Mouse (Mus musculus) right cerebral cortex, postnatal 14 days (tissue): ENCODE results near the gene Nfib.

Experiments used
- DNase-seq: peaks from one replicate; pipeline ENCODE4 v3.0.0; 2022

The Nfib gene

DNA sequence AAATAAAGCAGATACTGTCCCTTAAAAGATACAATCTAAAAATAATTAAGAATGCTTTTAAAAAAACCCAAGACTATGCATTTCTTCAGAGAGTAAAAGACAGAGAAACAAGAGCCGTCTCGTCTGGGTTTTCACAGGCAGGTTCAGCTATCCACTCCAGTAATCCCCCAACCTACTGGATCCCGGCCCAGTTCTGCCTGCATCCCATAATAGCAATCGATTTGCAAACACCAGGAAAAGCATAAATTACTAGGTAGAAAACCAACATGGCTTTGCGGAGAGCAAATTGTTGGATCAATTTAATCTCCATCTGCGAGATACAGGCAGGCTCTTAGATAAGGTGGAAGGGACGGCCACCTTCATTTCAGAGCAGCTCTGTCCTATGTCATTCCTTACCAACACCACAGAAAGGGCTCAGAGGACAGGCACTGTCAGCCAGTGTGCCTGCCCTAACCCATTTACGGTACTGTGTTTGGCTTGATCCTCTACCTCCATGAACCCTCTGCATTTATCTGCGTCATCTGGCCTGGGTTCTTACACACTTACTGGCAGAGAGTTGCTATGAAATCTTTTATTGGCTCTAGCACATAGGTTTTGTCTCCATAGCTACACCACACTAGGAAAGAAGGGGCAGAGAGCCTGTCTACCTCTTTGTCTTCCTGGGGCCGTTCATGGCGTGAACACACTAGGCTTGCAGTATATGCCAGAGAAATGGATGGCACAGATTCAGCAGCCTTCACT is 321.4 kb downstream of the Nfib start:
- peak; percentile 18 for DNase-seq

DNA sequence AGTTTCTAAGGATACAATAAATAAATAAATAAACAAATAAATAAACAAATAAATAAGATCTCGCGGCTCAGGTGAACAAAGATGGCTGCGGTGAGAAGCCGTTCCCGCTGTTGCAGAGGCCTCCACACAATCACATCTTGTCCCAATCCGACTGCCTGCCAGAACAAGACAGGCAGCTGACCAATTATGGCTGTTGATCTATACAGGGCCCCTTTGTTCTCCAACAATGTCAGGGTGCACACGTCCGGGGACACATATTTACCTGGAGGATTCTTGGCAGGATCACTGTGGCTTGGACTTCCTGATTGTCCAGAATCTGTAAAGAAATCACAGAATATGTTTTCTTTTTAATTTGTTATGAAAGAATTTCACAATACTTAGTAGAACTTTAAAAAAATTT is 322.2 kb downstream of the Nfib start:
- DNase-seq = no peak

DNA sequence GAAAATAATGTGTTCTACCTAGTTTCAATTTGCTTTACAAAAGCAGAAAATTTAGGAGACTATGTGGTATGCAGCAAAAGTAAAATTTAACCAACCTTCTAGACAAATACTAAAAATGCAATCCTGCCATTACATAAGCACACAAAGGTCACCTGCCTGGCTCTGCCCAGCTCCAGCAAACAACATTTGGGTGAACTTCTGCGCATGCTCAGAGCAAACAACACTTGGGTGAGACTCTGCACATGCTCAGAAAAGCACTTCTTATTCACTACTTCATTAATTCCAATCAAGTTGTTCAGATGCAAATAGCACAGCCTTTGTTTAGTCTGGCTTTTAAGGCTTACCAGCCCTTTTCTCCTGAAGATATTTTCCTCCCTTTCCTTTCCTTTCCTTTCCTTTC is 323.8 kb downstream of the Nfib start:
- no peak for DNase-seq

DNA sequence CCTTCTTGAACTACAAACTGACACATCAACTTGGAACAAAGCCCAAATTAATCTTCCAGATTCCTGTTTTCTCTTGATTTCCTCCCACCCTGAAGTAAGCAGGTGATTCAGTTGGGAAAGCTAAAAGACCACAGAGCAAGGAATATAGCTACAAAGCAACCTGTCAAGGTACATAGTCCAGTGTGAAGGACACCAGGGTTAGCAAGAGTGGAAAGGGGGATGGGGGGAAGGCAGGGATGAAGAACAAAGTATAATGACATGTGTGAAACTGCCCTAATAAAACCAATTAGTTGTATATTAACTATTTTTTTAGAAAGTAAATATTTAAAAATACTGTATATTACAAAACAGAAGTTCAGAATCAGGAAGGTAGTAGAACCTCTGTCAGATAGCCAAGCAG is 325.0 kb downstream of the Nfib start:
- no peak for DNase-seq

DNA sequence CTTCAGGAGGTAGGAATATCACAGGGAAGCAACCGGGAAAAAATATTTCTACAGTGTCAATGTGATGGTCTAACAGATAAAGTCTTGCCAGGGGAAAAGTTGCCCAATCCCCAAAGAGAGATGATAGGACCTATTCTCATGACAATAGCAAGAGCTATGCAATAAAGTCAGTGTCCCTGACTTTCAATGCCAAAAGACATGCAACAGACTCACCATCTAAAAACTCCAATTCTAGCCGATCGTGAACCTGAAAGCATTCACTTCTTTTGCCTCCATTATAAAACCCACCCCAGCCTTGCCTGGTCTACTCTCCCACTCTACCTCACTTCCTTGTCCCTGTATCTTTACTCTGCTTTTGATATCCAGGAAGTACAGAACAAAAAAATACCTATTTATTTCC is 327.5 kb downstream of the Nfib start:
- DNase-seq = no peak

DNA sequence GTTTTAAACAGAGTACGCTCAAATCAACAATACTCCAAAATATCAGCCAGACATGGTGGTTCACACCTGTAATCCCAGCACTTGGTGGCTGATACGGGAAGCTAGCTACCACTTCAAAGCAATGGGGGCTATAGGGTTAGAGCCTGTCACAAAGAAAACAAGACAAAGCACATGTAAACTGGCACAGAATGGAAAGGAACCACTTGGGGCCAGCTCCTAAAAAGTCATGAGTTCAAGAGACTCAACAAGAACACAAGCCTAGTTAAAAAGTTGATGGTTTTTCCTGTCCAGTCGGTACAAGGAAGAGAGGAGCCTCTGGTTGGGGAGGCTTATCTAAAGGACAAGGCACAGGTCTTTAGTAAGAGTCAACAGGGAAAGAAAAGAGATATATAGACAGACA is 327.9 kb downstream of the Nfib start:
- DNase-seq = no peak

DNA sequence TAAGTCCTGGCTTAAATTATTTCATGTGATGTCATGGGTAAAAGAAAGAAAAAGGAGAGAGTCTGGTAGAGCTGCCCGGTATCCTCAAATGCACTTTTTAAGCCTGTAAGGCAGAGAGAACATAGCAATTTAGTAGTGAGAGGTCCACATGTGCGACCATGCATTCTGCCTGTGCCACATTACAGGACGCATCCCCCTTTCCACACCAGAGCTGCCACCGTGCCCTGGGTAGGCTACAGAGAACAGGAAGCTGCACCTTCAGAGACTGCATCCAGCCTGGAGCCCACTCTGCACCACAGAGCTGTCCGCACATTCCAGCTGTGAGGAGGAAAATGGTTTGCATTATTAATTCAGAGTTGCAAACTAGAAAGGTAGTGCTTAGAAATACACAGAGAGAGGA is 331.0 kb downstream of the Nfib start:
- DNase-seq = no peak

DNA sequence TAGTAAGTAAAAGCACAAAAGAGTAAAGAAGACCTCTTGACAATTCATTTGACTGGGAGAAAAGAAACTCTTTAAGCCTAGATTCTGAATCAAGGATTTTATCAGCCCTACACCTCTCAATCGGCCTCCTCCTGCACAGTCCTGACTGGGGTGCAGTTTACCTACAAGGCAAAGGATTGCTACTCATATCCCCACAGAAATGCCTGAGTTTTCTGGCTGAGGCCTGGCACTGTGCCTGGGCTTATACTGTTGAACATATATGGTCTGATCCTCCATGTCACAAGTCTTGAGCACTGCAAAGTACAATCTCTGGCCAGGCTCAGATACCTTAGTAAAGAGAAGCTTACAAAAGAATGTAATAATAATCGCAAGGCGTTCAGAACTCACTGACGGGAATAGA is 333.3 kb downstream of the Nfib start:
- no peak for DNase-seq

DNA sequence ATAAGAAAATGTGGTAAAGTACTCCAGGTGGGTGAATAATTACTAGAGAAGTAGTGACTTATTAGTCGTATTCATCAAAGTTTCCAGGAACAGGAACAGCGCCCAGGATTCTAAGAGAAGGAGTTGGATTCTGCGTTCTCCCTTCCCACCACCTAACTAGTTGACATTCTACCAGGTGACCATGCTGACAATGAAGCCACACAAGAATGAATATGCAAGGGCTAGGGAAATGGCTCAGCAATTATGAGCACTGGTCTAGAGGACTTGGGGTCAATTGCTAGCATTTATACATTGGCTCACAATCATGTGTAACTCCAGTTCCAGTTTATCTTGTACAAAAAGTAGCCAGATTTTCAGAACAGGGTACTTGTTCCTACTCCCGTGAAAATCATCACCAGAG is 334.1 kb downstream of the Nfib start:
- DNase-seq = no peak

DNA sequence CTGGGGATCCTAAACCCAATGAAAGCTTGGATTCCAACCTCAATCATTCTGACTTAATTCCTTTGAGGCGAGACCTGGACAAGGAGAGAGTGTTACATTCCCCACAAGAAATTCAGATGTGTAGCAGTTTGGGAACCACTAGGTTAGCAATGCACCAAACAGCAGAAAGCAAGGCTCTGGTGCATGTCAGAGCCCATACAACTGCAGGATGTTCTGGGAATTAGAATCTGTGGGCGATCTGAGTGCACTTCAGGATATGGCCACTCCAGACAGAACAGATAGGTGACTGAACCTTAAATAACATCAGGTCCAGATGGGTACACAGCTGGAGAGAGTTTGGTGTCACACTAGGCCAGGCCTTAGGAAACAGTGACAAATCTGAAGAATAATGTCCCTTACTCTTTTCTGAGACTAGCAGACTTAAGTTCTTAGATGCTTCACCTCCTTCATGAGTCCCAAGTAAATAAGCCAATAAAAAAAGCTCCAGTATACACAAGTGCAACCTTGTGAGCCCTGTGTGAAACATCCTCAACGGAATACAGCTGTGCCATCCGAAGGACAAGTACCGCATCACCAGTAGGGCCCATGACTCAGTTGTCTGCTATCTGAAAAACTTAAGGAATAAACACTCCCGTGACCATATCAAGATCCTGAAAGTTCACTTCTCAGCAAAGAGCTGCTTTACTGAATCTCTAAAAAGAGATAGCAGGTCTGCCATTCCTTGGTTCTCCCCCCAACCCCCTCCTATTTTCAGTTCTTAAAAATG is 336.4 kb downstream of the Nfib start:
- DNase-seq = no peak

DNA sequence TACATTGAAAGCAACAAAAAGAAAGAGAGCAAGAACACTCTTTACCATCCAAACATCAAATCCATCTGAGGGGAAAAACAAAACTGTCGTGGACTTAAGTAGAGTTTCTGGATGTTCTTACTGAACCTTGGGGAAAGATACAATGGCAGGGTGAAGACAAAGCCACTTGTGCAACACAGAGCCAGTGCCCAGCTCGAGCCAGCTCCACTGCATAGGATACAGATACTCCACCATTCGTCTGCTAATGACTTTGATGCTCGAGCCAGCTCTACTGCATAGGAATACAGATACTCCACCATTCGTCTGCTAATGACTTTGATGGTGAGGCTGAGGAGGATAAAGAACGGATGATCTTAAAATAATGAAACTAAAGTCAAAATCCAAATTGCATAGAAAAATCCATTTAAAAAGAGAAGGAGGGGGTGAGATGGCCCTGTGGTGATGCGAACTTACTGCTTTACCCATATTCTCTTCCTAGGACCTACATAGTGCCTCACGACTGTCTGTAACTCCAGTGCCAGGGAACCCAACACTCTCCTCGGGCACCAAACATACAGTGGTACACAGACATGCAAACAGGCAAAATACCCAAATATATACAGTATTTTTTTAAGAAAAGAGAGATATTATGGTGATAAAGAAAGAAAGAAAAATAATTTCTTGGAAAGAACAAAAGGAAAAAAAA is 337.3 kb downstream of the Nfib start:
- DNase-seq = no peak

DNA sequence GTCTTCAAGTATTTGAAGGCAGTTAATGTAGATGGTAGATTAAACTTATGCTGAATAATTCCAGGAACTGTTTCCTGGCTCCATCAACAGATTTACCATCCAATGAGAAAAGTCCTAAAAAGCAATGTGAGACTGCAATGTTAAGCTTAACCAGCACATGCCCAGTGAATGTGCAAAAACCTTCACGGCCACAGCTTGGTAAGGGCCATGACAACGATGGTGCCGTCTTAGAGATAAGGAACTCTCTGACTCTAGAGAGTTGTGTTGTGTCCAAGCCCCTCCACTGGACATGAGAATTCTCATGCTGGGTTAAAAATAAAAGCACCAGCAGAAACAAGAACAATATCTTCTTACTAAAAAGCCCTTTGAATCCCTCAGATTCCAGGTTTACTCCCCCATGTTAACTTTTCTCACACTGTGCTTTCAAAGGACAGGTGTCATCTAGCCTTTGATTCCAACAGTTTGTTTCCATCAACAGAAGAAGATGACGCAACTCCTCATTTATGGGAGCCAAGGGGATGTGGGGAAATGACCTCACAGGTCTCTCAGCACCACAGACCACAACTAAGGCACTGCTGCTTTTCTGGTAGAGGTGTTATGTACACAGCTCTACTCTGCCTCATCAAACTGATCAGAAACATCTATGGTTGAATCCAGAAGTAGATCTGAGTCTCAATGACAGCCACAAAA is 340.7 kb downstream of the Nfib start:
- DNase-seq = no peak

DNA sequence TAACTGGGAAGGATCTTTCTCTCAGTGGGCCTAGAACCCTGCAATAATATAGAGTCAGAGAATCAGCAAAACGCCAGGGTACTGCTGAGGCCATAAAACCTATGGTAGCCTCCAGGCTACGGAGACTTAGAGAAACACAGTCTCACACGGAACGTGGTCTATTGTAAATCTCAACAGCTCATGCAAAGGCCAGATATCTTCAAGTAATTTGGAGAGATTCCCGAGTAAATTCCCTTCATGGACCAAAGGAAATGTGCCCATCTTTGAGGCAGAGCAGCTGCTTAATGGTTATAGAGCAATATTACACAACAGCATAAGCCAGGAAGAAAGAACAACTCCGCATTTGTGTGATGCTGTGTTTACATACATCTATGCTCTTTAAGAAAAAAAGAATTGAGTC is 341.6 kb downstream of the Nfib start:
- DNase-seq = no peak

DNA sequence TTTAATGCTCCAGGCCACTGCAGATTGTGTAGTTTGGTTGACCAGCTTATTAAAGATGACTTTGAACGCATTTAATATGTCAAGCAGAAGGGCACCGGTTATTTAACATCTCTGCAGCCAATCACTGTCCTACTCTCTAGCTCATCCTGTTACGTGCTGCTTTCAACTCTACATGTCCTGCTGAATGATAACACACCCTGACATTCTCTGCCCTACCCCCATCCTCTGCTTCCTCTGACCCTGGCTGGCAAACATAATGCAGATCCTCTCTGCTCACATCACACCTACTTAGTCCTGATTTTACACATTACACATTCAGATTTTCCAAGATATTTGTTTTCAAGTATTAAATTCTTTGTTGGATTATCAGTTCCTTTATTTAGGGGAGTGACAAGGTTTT is 343.3 kb downstream of the Nfib start:
- no peak for DNase-seq

DNA sequence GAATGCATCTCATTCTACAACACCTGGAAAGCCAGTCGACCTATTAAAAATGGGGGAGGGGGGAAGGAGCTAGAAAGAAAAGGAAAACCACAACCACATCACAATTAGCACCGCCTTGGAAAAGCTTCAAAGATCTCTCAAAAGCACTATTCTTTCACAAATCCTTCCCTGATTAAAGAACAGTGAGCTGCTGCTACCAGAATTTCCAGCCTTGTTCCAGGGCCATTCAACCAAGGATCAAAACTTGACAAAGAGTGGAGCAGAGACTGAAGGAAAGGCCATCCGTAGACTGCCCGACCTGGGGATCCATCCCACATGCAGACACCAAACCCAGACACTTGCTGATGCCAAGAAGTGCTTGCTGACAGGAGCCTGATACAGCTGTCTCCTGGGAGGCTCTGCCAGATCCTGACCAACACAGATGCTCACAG is 345.5 kb downstream of the Nfib start:
- DNase-seq = no peak

DNA sequence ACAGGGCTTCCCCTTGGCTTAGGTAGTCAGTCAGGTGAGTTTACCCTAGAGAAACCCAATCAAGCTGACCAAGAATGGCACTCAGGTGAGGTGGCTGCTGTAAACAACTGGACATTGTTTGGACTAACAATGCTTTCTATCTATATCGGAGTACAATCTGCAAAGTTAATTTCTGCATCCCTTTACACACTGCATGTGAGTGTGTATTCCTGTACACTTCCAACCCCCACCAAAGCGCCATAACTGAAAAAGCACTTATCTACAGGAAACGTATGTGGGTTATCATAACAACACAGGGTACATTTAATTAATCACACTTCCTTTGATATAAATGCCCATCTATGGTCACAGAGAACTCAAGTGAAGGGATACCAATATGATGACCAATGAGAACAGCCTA is 346.4 kb downstream of the Nfib start:
- no peak for DNase-seq

DNA sequence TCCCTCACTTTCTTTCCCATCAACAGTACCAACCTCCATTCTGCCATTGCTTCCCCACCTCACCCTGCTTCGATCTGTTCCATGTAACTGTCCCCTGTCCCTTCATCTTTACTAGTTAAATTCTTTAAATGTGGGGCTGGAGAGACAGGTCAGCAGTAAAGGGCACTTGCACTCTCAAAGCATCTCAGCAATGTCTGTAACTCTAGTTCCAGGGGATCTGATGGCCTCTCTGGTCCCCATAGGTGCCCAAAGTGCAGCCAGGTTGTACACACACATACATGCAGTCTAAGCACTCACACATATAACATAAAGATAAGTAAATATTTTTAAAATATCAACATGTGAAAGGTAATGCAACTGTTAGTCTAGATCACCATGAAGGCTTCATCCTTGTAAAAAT is 356.5 kb downstream of the Nfib start:
- DNase-seq = no peak

DNA sequence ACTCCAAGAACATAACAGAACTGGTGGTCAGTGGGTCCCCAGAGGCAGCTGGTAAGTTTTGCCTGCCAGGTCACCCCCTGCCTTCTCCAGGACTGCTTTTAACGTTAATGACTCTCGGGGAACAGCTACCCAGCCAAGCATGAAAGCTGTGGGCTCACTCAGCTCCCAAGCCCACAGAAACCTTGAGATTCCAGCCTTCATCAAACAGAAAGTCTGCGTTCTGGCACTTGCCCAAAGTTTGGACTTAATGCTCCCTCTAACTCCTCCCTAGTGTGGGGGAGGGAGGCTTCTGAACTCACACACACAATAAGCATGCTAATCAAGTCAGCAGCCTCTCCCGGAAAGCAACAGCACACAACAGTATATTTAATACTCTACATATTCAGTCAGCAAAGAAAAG is 360.8 kb downstream of the Nfib start:
- peak; percentile 14 for DNase-seq

DNA sequence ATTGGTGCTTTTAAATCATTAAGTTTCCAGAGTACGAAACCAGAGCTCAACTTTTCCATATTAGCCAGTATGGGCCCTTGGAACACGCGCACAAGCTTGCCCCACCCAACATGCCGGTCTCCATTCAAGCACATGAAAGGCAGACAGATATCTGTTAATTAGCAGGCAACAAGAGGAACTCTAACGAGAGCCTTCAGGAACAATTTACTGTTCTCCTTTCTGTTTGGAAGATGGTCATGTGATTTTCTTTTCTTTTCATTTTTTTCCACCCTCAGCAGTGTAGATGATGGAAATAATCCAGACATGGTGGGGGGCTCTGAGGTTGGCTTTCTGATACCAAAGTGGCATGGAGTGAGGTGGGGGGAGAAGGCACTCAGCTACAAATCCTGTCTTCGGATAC is 361.3 kb downstream of the Nfib start:
- DNase-seq = no peak

DNA sequence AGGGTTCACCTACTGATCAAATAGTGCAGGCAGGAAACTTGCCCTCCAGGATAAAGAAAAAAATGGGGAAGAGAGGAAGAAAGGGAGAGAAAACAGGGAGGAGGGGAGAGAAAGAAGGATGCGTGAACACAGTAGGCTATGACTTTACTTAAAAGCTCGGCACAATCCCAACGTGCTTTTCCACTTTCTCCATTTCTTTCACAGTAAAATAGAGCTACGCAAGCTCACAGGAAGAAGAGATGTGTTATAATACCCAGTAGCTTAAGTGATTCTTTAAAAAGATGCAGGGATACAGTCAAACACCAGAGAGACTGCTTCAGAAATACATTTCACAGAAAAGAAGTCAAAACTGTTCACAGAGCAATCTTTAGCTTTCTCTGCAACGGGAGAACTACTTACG is 366.6 kb downstream of the Nfib start:
- no peak for DNase-seq

DNA sequence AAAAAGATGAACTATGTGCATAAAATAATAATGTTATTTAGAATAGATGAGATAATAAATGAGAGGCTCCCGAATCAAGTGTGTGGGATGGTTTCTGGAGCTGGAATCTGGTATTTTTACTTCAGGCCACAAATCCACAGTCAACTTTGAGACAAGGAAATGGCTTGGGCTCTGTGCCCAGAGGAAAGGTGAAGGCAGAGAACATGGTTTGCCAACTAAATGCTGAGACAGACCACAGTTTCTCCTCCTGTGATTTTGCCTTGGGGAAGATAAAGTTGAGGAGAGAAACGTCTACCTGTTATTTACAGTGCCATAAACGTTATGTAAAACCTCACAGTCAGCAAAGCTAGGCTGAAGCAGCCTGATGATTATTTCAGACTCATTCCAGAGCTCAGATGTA is 367.1 kb downstream of the Nfib start:
- DNase-seq = no peak

DNA sequence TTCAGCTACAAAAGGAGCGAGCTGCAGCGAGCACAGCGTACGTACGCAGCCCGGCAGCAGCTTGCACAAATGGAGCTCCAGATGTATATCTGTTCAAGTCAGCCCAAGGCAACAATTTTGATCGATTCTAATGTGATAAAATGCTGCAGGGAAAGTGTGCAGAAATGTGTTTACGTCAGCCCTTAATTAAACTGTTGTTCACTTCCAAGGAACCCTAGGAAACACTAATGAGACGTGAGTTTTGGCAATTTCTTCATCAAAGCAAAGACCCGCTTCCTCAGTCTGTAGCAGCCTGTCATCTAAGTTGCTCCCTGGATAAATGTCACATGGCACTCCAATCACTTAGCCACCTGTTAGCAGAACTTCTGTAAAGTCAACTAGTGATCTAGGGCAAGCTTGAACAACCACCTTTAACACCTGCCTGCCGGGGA is 368.6 kb downstream of the Nfib start:
- no peak for DNase-seq

DNA sequence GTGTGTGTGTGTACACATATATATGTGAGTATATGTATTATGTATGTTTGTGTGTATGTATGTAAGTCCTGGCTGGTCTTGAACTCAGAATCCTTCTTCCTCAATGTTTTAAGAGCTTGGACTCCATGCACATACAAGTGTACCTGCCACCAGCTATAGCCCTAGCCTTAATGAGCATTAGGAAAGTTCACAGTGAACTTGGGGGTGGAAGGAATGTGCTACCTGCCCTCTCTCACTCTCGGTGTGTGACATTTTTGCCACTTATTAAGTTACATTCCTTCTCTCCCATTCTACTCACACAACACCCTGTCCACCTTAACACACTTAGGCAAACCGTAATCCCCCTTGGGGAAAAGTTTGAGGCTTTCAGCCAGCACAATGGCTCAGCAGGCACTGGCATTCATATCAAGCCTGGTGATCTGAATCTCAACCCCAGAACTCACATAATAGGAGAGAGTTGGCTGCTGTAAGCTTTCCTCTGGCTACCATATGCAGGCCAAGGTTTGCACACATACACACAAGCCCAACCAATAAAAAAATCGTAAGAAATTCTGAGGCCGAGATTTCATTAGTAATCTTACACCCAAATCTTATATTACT is 370.2 kb downstream of the Nfib start:
- DNase-seq = no peak
